Mouse (Mus musculus) layer of hippocampus, postnatal 14 days (tissue): ENCODE measurements around the gene Gm14443. TPM values are rescaled to one million over a fixed set of nuclear protein-coding genes. Genes with fewer than 3 reads are reported as not detected.
"Not testable (repeated sequence)": the region's sequence is repeated elsewhere in the genome, so short reads cannot be mapped to it uniquely, and the experiment has no call there.

ENCODE experiments used
- DNase-seq, 2 experiments: peaks; one replicate each; pipeline ENCODE4 v3.0.0; 2021 to 2022; ENCODE audit warnings: low spot score in 2 of 2, mixed read lengths in 1 of 2
- long read RNA-seq, 2 experiments: library from polyadenylated mRNA; stranded (forward); transcript quantifications; one replicate each; pipeline ENCODE4 v2.0.0; 2021
- total RNA-seq, 2 experiments: library from RNA; stranded (reverse); gene quantifications; 2 replicates each; pipeline ENCODE4 v1.2.3; 2021

Gm14443 gene
- 1 to 10 TPM; 3.7 to 3.8 TPM for total RNA-seq
- long read RNA-seq, experiment 1, full-length matches to known transcripts: 1 of 1 reads
- long read RNA-seq, experiment 1, partial matches to known transcripts: 0 of 1 reads
- long read RNA-seq, experiment 1, other reads (novel, unspliced or antisense): 0 of 1 reads
- long read RNA-seq, experiment 2, partial matches to known transcripts: 1 of 3 reads
- long read RNA-seq, experiment 2, other reads (novel, unspliced or antisense): 2 of 3 reads

- not testable (repeated sequence) for DNase-seq
Observed at GRCm38 (mm10) chr2:175175401-175176180, at the start of gene Gm14443. TSS of gene Gm14443 (minus strand) at chr2:175175871.

- not testable (repeated sequence) for DNase-seq
Observed at GRCm38 (mm10) chr2:175206732-175207131, 31.1 kb upstream of the Gm14443 start, which contains the start of gene Gm14391. TSS of gene Gm14391 (minus strand) at chr2:175206917.

- not testable (repeated sequence) for DNase-seq
Observed at GRCm38 (mm10) chr2:175179008-175179407, 3.3 kb upstream of the Gm14443 start.

- DNase-seq: no peak
Observed at GRCm38 (mm10) chr2:175176312-175176711, 641 bp upstream of the Gm14443 start.

- DNase-seq: not testable (repeated sequence)
Observed at GRCm38 (mm10) chr2:175174058-175174457, 1.6 kb downstream of the Gm14443 start.

GRCm38 (mm10) chr2:175172906-175173595, 2.6 kb downstream of the Gm14443 start:
- not testable (repeated sequence) for DNase-seq

- no peak for DNase-seq
Observed at GRCm38 (mm10) chr2:175172123-175172522, 3.5 kb downstream of the Gm14443 start.

GRCm38 (mm10) chr2:175166870-175167269, 8.8 kb downstream of the Gm14443 start:
- DNase-seq: not testable (repeated sequence)

- not testable (repeated sequence) for DNase-seq
Observed at GRCm38 (mm10) chr2:175165110-175165509, 10.6 kb downstream of the Gm14443 start.

GRCm38 (mm10) chr2:175161438-175161837, 14.2 kb downstream of the Gm14443 start:
- not testable (repeated sequence) for DNase-seq

GRCm38 (mm10) chr2:175158642-175159041, 17.0 kb downstream of the Gm14443 start:
- DNase-seq: no peak

- DNase-seq: no peak
Observed at GRCm38 (mm10) chr2:175156696-175157095, 19.0 kb downstream of the Gm14443 start.

- not testable (repeated sequence) for DNase-seq
Observed at GRCm38 (mm10) chr2:175141993-175142295, 33.7 kb downstream of the Gm14443 start, which contains the start of gene Gm14399. TSS of gene Gm14399 (minus strand) at chr2:175142012.

- DNase-seq: peak; percentile 19 to 28
Observed at GRCm38 (mm10) chr2:175141118-175141992, 34.3 kb downstream of the Gm14443 start.

GRCm38 (mm10) chr2:175140624-175141023, 35.0 kb downstream of the Gm14443 start:
- DNase-seq: not testable (repeated sequence)

Other genes with a start within 250 kb of the Gm14443 start
- 1 to 10 TPM; 1.3 to 2.1 TPM for gene Gm14444, start 165.6 kb downstream of the Gm14443 start, total RNA-seq
- 1 to 10 TPM in 1 of 2 experiments, not detected in 1; 1.7 TPM for gene Gm14393, start 108.1 kb downstream of the Gm14443 start, total RNA-seq
- gene Gm14399, start 33.9 kb downstream of the Gm14443 start, total RNA-seq: 10 to 100 TPM; 18.7 to 20.4 TPM
- 100 to 1,000 TPM in 1 of 2 experiments, 10 to 100 TPM in 1; 98.1 to 110 TPM for gene Gm14391, start 31.0 kb upstream of the Gm14443 start, total RNA-seq
- gene Gm14440, start 99.3 kb upstream of the Gm14443 start, total RNA-seq: 1 to 10 TPM; 5.2 to 6.1 TPM
- gene Gm4631, start 162.3 kb upstream of the Gm14443 start, total RNA-seq: 10 to 100 TPM; 55.1 to 56.4 TPM
- 1 to 10 TPM; 4.6 to 7.4 TPM for gene Zfp968, start 196.6 kb upstream of the Gm14443 start, total RNA-seq